Mouse (Mus musculus): ENCODE data around the gene Eps15l1. TPM values are rescaled to one million over a fixed set of nuclear protein-coding genes. Genes with fewer than 3 reads are reported as not detected.

Gene Eps15l1
- polyA plus RNA-seq, 1 experiment from 2014 or later = 20.7 TPM

DNA sequence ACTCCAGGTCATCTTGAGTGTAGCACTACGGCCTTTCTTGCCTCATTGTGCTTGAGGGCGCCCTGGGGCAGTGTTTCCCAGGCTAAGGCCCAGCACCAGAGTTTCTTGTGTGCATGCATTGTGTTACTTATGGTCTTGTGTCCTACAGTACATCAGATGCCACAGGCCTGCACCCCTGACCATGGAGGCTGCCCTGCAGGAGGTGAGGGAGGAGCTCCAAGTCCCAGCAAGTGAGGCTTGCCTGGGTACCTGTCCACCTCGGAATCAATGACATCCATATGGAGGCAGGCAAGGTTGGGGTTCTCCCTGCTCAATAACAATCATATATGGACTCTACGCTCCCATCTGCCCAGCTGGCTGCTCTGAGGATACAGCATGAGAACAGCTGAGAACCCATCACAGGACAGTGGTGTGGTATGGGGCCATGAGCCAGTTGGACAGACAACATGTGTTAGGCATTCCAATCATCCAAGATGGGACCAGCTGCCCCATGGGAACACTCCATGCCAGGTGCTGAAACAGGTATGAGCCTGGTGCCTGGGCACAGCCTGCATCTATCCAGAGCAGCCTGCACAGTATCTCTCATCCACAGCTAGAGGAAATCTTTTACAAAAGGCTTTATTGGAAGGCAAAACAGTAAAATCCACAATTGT lies 38.7 kb upstream of the Eps15l1 start:
- H3K9me3 ChIP-seq (ENCODE audit: control insufficient read depth, low read length) = no peaks in the 10 kb centered on the region
- ATAC-seq (ENCODE audit: low FRiP score, low TSS enrichment) = no peak
- DNase-seq (ENCODE audit: low spot score) = no peak
- no peak overlapping the region for H3K4me2 ChIP-seq (replicated peaks; ENCODE audit: low read depth)
- WGBS = 92% methylated on average over 4 of the region's 4 CpGs
- H3K4me1 ChIP-seq (replicated peaks; ENCODE audit: control insufficient read depth, insufficient read depth) = no peaks in the 10 kb centered on the region
- no peak overlapping the region for H3K9ac ChIP-seq (ENCODE audit: low read length)
- no peaks in the 10 kb centered on the region for H3K27me3 ChIP-seq (ENCODE audit: control insufficient read depth, insufficient read depth, low read length)
- peaks cover 39% of the 10 kb centered on the region for H3K36me3 ChIP-seq (ENCODE audit: control insufficient read depth, insufficient read depth, low read length)
- H3K4me3 ChIP-seq (ENCODE audit: low read depth, low read length) = no peak overlapping the region
- TF ChIP-seq EP300 (optimal IDR thresholded peaks at IDR 0.05) (no peak), CTCF (IDR thresholded peaks at IDR 0.05; ENCODE audit: low read depth) (no peak)
- H3K27ac ChIP-seq (replicated peaks) = no peak overlapping the region

DNA sequence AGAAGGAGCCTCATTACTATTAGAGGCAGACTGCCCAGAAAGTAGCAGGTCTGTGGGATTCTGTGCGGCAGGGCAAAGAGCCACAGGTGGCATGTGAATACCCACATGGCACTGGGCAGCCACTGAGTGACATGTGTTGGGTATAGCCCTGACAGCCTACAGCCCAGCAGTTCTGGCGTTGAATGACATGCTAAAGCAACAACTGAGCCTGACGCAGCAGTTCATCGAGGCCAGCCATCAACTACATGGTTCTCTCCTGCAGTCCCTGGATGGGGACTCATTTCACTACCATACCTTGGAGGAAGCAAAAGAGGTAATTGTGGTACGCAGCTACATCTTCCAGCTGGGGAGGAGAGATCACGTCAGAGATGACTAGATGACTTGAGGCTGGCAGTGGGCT lies 37.2 kb upstream of the Eps15l1 start:
- H3K4me1 ChIP-seq (replicated peaks; ENCODE audit: control insufficient read depth, insufficient read depth) = no peaks in the 10 kb centered on the region
- peaks cover 33% of the 10 kb centered on the region for H3K36me3 ChIP-seq (ENCODE audit: control insufficient read depth, insufficient read depth, low read length)
- H3K27ac ChIP-seq (replicated peaks) = no peak overlapping the region
- H3K9me3 ChIP-seq (ENCODE audit: control insufficient read depth, low read length) = no peaks in the 10 kb centered on the region
- 78% methylated on average over 6 of the region's 6 CpGs for WGBS
- ATAC-seq (ENCODE audit: low FRiP score, low TSS enrichment) (no peak), DNase-seq (ENCODE audit: low spot score) (no peak)
- TF ChIP-seq EP300 (optimal IDR thresholded peaks at IDR 0.05) (no peak), CTCF (IDR thresholded peaks at IDR 0.05; ENCODE audit: low read depth) (no peak)
- H3K27me3 ChIP-seq (ENCODE audit: control insufficient read depth, insufficient read depth, low read length) = no peaks in the 10 kb centered on the region
- no peak overlapping the region for H3K4me2 ChIP-seq (replicated peaks; ENCODE audit: low read depth)
- H3K4me3 ChIP-seq (ENCODE audit: low read depth, low read length) = no peak overlapping the region
- no peak overlapping the region for H3K9ac ChIP-seq (ENCODE audit: low read length)

GRCm38 (mm10) chr8:72457806-72458205 lies 36.5 kb upstream of the Eps15l1 start:
- H3K27ac ChIP-seq (replicated peaks) = no peak overlapping the region
- peaks cover 27% of the 10 kb centered on the region for H3K36me3 ChIP-seq (ENCODE audit: control insufficient read depth, insufficient read depth, low read length)
- no peaks in the 10 kb centered on the region for H3K27me3 ChIP-seq (ENCODE audit: control insufficient read depth, insufficient read depth, low read length)
- H3K9me3 ChIP-seq (ENCODE audit: control insufficient read depth, low read length) = no peaks in the 10 kb centered on the region
- DNase-seq (ENCODE audit: low spot score) (no peak), ATAC-seq (ENCODE audit: low FRiP score, low TSS enrichment) (no peak)
- TF ChIP-seq CTCF (IDR thresholded peaks at IDR 0.05; ENCODE audit: low read depth) (no peak), EP300 (optimal IDR thresholded peaks at IDR 0.05) (no peak)
- H3K4me3 ChIP-seq (ENCODE audit: low read depth, low read length) = no peak overlapping the region
- H3K4me2 ChIP-seq (replicated peaks; ENCODE audit: low read depth) = no peak overlapping the region
- no peaks in the 10 kb centered on the region for H3K4me1 ChIP-seq (replicated peaks; ENCODE audit: control insufficient read depth, insufficient read depth)
- WGBS = 90% methylated on average over 3 of the region's 3 CpGs
- H3K9ac ChIP-seq (ENCODE audit: low read length) = no peak overlapping the region

DNA sequence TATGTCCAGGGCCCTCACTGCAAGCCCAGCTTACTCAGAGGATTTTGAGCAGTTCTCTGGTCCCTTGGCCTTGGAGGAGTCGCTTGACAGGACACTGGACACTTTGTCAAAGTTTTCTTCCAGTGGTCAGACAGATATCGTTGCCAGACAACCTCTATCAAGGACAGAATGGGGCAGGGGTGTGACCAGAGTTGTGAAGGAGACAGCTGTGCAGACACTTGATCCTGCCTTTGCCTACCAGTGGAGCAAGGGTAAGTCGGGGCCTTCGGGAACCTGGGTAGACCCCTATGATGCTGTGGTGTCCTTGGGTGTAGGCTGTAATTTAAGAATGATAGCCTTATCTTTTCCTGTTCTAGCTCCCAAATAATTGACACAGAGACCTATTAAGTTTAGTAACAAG lies 34.1 kb upstream of the Eps15l1 start:
- Histone ChIP-seq H3K9me3 (ENCODE audit: control insufficient read depth, low read length) (no peaks in the 10 kb centered on the region), H3K4me1 (replicated peaks; ENCODE audit: control insufficient read depth, insufficient read depth) (no peaks in the 10 kb centered on the region), H3K27me3 (ENCODE audit: control insufficient read depth, insufficient read depth, low read length) (no peaks in the 10 kb centered on the region), H3K4me3 (ENCODE audit: low read depth, low read length) (no peak overlapping the region), H3K27ac (replicated peaks) (no peak overlapping the region), H3K36me3 (ENCODE audit: control insufficient read depth, insufficient read depth, low read length) (peaks cover 11% of the 10 kb centered on the region), H3K4me2 (replicated peaks; ENCODE audit: low read depth) (no peak overlapping the region), H3K9ac (ENCODE audit: low read length) (no peak overlapping the region)
- ATAC-seq (ENCODE audit: low FRiP score, low TSS enrichment) = no peak
- 70% methylated on average over 4 of the region's 4 CpGs for WGBS
- DNase-seq (ENCODE audit: low spot score) = no peak
- no peak for TF ChIP-seq CTCF (IDR thresholded peaks at IDR 0.05; ENCODE audit: low read depth)
- TF ChIP-seq EP300 (optimal IDR thresholded peaks at IDR 0.05) = no peak

DNA sequence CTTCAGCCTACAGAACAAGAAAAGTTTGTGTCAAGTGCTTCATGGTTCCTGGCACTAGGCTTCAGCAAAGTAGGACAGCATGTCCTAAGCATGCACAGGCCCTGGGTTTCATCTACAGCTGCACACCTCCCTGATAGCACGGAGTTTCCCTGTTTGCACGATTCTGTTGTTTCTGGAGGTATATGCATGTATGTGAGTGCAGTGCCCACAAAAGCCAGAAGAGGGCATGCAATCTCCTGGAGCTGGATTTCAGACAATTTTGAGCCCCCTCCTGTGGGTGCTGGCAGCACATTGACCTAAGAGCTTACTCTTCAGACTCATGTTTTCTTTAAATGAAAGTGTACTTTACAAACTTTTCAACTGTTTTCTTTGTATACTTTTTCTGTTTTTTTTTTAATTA lies 32.6 kb upstream of the Eps15l1 start:
- H3K9me3 ChIP-seq (ENCODE audit: control insufficient read depth, low read length) = no peaks in the 10 kb centered on the region
- H3K4me2 ChIP-seq (replicated peaks; ENCODE audit: low read depth) = no peak overlapping the region
- no peak overlapping the region for H3K9ac ChIP-seq (ENCODE audit: low read length)
- TF ChIP-seq EP300 (optimal IDR thresholded peaks at IDR 0.05) (no peak), CTCF (IDR thresholded peaks at IDR 0.05; ENCODE audit: low read depth) (0 out of 2 replicates have a peak, but pooled peaks have one; percentile 18)
- no peak for DNase-seq (ENCODE audit: low spot score)
- peaks cover 14% of the 10 kb centered on the region; the same call in 1 of the 2 replicates for H3K36me3 ChIP-seq (ENCODE audit: control insufficient read depth, insufficient read depth, low read length)
- 93% methylated on average over 2 of the region's 2 CpGs for WGBS
- no peak for ATAC-seq (ENCODE audit: low FRiP score, low TSS enrichment)
- H3K4me3 ChIP-seq (ENCODE audit: low read depth, low read length) = no peak overlapping the region
- H3K4me1 ChIP-seq (replicated peaks; ENCODE audit: control insufficient read depth, insufficient read depth) = no peaks in the 10 kb centered on the region
- no peaks in the 10 kb centered on the region for H3K27me3 ChIP-seq (ENCODE audit: control insufficient read depth, insufficient read depth, low read length)
- no peak overlapping the region for H3K27ac ChIP-seq (replicated peaks)

DNA sequence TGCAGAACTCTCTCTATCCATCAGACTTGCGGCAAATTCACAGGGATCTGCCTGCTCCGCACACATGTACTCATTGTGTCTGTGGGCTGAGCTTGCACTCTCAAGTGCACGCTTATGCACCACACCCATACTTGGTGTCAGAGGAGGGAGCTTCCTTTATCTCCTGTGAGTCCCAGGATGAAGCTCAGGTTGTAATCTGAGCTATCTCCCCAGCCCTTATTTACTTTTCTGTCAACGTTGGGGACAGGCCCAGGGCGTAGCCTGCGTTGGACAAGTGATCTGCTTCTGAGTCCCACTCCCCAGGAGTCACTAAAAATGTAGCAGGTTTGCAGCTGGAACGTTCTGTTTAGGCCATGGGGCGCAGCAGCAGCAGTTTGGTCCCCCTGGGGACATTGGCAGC lies 30.3 kb upstream of the Eps15l1 start:
- no peak for DNase-seq (ENCODE audit: low spot score)
- TF ChIP-seq EP300 (optimal IDR thresholded peaks at IDR 0.05) = no peak
- no peak for TF ChIP-seq CTCF (IDR thresholded peaks at IDR 0.05; ENCODE audit: low read depth)
- no peak for ATAC-seq (ENCODE audit: low FRiP score, low TSS enrichment)

More for the DNA sequence above, 30.3 kb upstream of the Eps15l1 start:
- H3K4me2 ChIP-seq (replicated peaks; ENCODE audit: low read depth) = no peak overlapping the region
- no peaks in the 10 kb centered on the region for H3K9me3 ChIP-seq (ENCODE audit: control insufficient read depth, low read length)
- no peak overlapping the region for H3K27ac ChIP-seq (replicated peaks)
- WGBS = 61% methylated on average over 8 of the region's 8 CpGs
- H3K36me3 ChIP-seq (ENCODE audit: control insufficient read depth, insufficient read depth, low read length) = peaks cover 14% of the 10 kb centered on the region; the same call in 1 of the 2 replicates
- H3K4me1 ChIP-seq (replicated peaks; ENCODE audit: control insufficient read depth, insufficient read depth) = no peaks in the 10 kb centered on the region
- H3K4me3 ChIP-seq (ENCODE audit: low read depth, low read length) = no peak overlapping the region
- 0 out of 2 replicates have a peak overlapping the region, but pooled peaks have one; percentile 23 for H3K9ac ChIP-seq (ENCODE audit: low read length)
- no peaks in the 10 kb centered on the region for H3K27me3 ChIP-seq (ENCODE audit: control insufficient read depth, insufficient read depth, low read length)
